8 mouse cellular contexts compared by ENCODE assay signal in genomic region chr15:81872262-81873136, GRCm38 (mm10). TPM values are rescaled to one million over a fixed set of nuclear protein-coding genes. Genes with fewer than 3 reads are reported as not detected.
A peak's percentile ranks its signal among the peaks of the same experiment; 100 is the strongest.
DNase-seq lines count a peak whose midpoint lies in the region; ATAC-seq and TF ChIP-seq lines count a peak whose summit lies in the region.

Gene Aco2, plus strand, starts transcription at chr15:81872309.

- peaks cover 55% of the 10 kb centered on the region for H3K79me2 ChIP-seq in CH12.LX (replicated peaks; ENCODE audit: control insufficient read depth, extremely low read depth, insufficient read depth, poor library complexity, severe bottlenecking)

- in situ Hi-C loops in CH12.LX (cut with MboI; ENCODE audit: low pct_ligation_motif_present, low pct_unique_long_range_greater_than_20kb, low sequenced_read_pairs) = no loop called here

- no peaks in the 10 kb centered on the region for H3K9me3 ChIP-seq in CH12.LX (replicated peaks; ENCODE audit: low read length)
- H3K9me3 ChIP-seq in forebrain, embryonic 11.5 days (ENCODE audit: control insufficient read depth, low read length) = no peaks in the 10 kb centered on the region
- no peaks in the 10 kb centered on the region for H3K9me3 ChIP-seq in heart, embryonic 16.5 days (replicated peaks; ENCODE audit: control insufficient read depth, low read length)
- H3K9me3 ChIP-seq in liver, embryonic 16.5 days (replicated peaks; ENCODE audit: control insufficient read depth, low read length) = no peaks in the 10 kb centered on the region
- no peaks in the 10 kb centered on the region for H3K9me3 ChIP-seq in neural tube, embryonic 13.5 days

- under 1% methylated on average over 53 of the region's 53 CpGs for WGBS in forebrain, embryonic 11.5 days
- under 1% methylated on average over 53 of the region's 53 CpGs for WGBS in heart, embryonic 16.5 days
- under 1% methylated on average over 53 of the region's 53 CpGs for WGBS in liver, embryonic 16.5 days (ENCODE audit: insufficient replicate concordance)
- WGBS in neural tube, embryonic 13.5 days = 1% methylated on average over 53 of the region's 53 CpGs

- H3K27me3 ChIP-seq in CH12.LX (replicated peaks) = no peaks in the 10 kb centered on the region
- H3K27me3 ChIP-seq in forebrain, embryonic 11.5 days (ENCODE audit: control insufficient read depth, insufficient read depth, low read length) = no peaks in the 10 kb centered on the region
- no peaks in the 10 kb centered on the region for H3K27me3 ChIP-seq in heart, embryonic 16.5 days (ENCODE audit: control insufficient read depth, insufficient read depth, low read length)
- H3K27me3 ChIP-seq in liver, embryonic 16.5 days (ENCODE audit: control insufficient read depth, insufficient read depth, low read depth, low read length) = no peaks in the 10 kb centered on the region
- H3K27me3 ChIP-seq in neural tube, embryonic 13.5 days = no peaks in the 10 kb centered on the region
- no peaks in the 10 kb centered on the region for H3K27me3 ChIP-seq in testis, adult 2 months (ENCODE audit: control insufficient read depth, insufficient read depth, low read length)

- dilution Hi-C loops in CH12.LX (cut with MboI; ENCODE audit: extremely low pct_ligation_motif_present, extremely low pct_unique_long_range_greater_than_20kb, low sequenced_read_pairs) = no loop called here

- peak within 1 kb of the TSS; percentile 98 for H3K4me2 ChIP-seq in CH12.LX (ENCODE audit: insufficient read depth, low read depth, poor library complexity, severe bottlenecking)
- H3K4me2 ChIP-seq in forebrain, embryonic 11.5 days (ENCODE audit: low read depth, low read length, severe bottlenecking) = peak within 1 kb of the TSS; percentile 94
- peak within 1 kb of the TSS; percentile 96 for H3K4me2 ChIP-seq in heart, embryonic 16.5 days (ENCODE audit: low read depth, low read length)
- H3K4me2 ChIP-seq in liver, embryonic 16.5 days (ENCODE audit: low read depth, low read length) = peak within 1 kb of the TSS; percentile 88
- peak within 1 kb of the TSS; percentile 95 for H3K4me2 ChIP-seq in neural tube, embryonic 13.5 days

- peak within 1 kb of the TSS; percentile 94 to 100 (median 99) for H3K4me3 ChIP-seq in CH12.LX (replicated peaks in 1 of 3; ENCODE audit: low read depth in 2 of 3, low read length in 2 of 3, poor library complexity in 1 of 3)
- H3K4me3 ChIP-seq in forebrain, embryonic 11.5 days (ENCODE audit: low read depth, low read length) = peak within 1 kb of the TSS; percentile 93
- peak within 1 kb of the TSS; percentile 99 for H3K4me3 ChIP-seq in heart, embryonic 16.5 days (ENCODE audit: low read length)
- H3K4me3 ChIP-seq in liver, embryonic 16.5 days (ENCODE audit: low read depth, low read length) = peak within 1 kb of the TSS; percentile 99
- H3K4me3 ChIP-seq in neural tube, embryonic 13.5 days = peak within 1 kb of the TSS; percentile 97
- peak within 1 kb of the TSS; percentile 99 for H3K4me3 ChIP-seq in testis, adult 2 months (ENCODE audit: control insufficient read depth, low read depth, low read length)

- TF ChIP-seq CTCF in CH12.LX (conservative IDR thresholded peaks at IDR 0.05 in 1 of 2, IDR thresholded peaks at IDR 0.05 in 1 of 2; ENCODE audit: low read depth in 2 of 2, low read length in 2 of 2) = no peak
- TF ChIP-seq CTCF in testis, adult 2 months (IDR thresholded peaks at IDR 0.05; ENCODE audit: control insufficient read depth, insufficient read depth, insufficient replicate concordance, low read depth, low read length) = no peak

- peak; percentile 99 for DNase-seq in CH12.LX (ENCODE audit: extremely low read depth)
- peak; percentile 100 for DNase-seq in c-Kit-positive CD71-positive TER-119-negative erythroid progenitor cells, embryonic 14.5 days (ENCODE audit: low read depth)
- peak; percentile 99 for DNase-seq in forebrain, embryonic 11.5 days (ENCODE audit: low spot score)
- DNase-seq in kidney, postnatal 4 days = peak; percentile 99 to 100

- H3K9ac ChIP-seq in CH12.LX (ENCODE audit: insufficient read depth, low read depth) = peak within 1 kb of the TSS; percentile 87
- H3K9ac ChIP-seq in forebrain, embryonic 11.5 days (ENCODE audit: low read length) = peak within 1 kb of the TSS; percentile 80
- H3K9ac ChIP-seq in heart, embryonic 16.5 days (ENCODE audit: low read length) = peak within 1 kb of the TSS; percentile 99
- peak within 1 kb of the TSS; percentile 90 for H3K9ac ChIP-seq in liver, embryonic 16.5 days (ENCODE audit: low read depth, low read length)
- H3K9ac ChIP-seq in neural tube, embryonic 13.5 days = peak within 1 kb of the TSS; percentile 92

- H3K36me3 ChIP-seq in CH12.LX (replicated peaks in 1 of 2; ENCODE audit: control insufficient read depth in 1 of 2, insufficient read depth in 1 of 2, low read length in 1 of 2) = peaks cover 28 to 49% of the 10 kb centered on the region in 2 experiments
- H3K36me3 ChIP-seq in forebrain, embryonic 11.5 days (ENCODE audit: control insufficient read depth, insufficient read depth, low read length) = peaks cover 15% of the 10 kb centered on the region
- H3K36me3 ChIP-seq in heart, embryonic 16.5 days (ENCODE audit: control insufficient read depth, insufficient read depth) = peaks cover 25% of the 10 kb centered on the region
- peaks cover 28% of the 10 kb centered on the region for H3K36me3 ChIP-seq in liver, embryonic 16.5 days (ENCODE audit: control insufficient read depth, insufficient read depth)
- peaks cover 32% of the 10 kb centered on the region for H3K36me3 ChIP-seq in neural tube, embryonic 13.5 days
- peaks cover 2% of the 10 kb centered on the region for H3K36me3 ChIP-seq in testis, adult 2 months (ENCODE audit: control insufficient read depth, insufficient read depth, low read length)

- no peak for TF ChIP-seq RAD21 in CH12.LX (IDR thresholded peaks at IDR 0.05; ENCODE audit: low read depth, low read length)

- peak within 1 kb of the TSS; percentile 89 for H3K27ac ChIP-seq in CH12.LX (ENCODE audit: insufficient read depth, low read depth)
- peak within 1 kb of the TSS; percentile 94 for H3K27ac ChIP-seq in forebrain, embryonic 11.5 days (ENCODE audit: low read depth, low read length)
- H3K27ac ChIP-seq in heart, embryonic 16.5 days (ENCODE audit: low read length) = peak within 1 kb of the TSS; percentile 99
- H3K27ac ChIP-seq in liver, embryonic 16.5 days (ENCODE audit: low read length) = peak within 1 kb of the TSS; percentile 99
- peak within 1 kb of the TSS; percentile 98 for H3K27ac ChIP-seq in neural tube, embryonic 13.5 days (replicated peaks)
- peak within 1 kb of the TSS; percentile 97 for H3K27ac ChIP-seq in testis, adult 2 months (ENCODE audit: control insufficient read depth, insufficient read depth, low read depth, low read length)

- ATAC-seq in forebrain, embryonic 11.5 days (replicated peaks; ENCODE audit: low FRiP score) = peak; percentile 84
- ATAC-seq in heart, embryonic 16.5 days (replicated peaks; ENCODE audit: extremely low read depth, insufficient read depth, low FRiP score) = peak; percentile 90
- peak; percentile 84 for ATAC-seq in liver, embryonic 16.5 days (ENCODE audit: low read depth)
- ATAC-seq in neural tube, embryonic 13.5 days (ENCODE audit: low read depth) = peak; percentile 83

- peaks cover 12 to 67% of the 10 kb centered on the region in 2 experiments for H3K4me1 ChIP-seq in CH12.LX (ENCODE audit: control insufficient read depth in 1 of 2, insufficient read depth in 2 of 2)
- H3K4me1 ChIP-seq in forebrain, embryonic 11.5 days (replicated peaks; ENCODE audit: control insufficient read depth, insufficient read depth, low read length) = peaks cover 4% of the 10 kb centered on the region; the same call in 1 of the 2 replicates
- H3K4me1 ChIP-seq in heart, embryonic 16.5 days (ENCODE audit: control insufficient read depth, insufficient read depth, low read length) = peaks cover 22% of the 10 kb centered on the region
- peaks cover 24% of the 10 kb centered on the region for H3K4me1 ChIP-seq in liver, embryonic 16.5 days (ENCODE audit: control insufficient read depth, low read depth, low read length)
- H3K4me1 ChIP-seq in neural tube, embryonic 13.5 days (replicated peaks) = peaks cover 28% of the 10 kb centered on the region
- peaks cover 5% of the 10 kb centered on the region; the same call in 1 of the 2 replicates for H3K4me1 ChIP-seq in testis, adult 2 months (ENCODE audit: control insufficient read depth, insufficient read depth, low read length)

- no peak for TF ChIP-seq EP300 in CH12.LX (IDR thresholded peaks at IDR 0.05; ENCODE audit: low read length)

- peak; percentile 67; the same call in 1 of the 2 replicates for TF ChIP-seq POLR2A in CH12.LX (IDR thresholded peaks at IDR 0.05; ENCODE audit: low read depth, low read length)
- TF ChIP-seq POLR2A in testis, adult 2 months (IDR thresholded peaks at IDR 0.05; ENCODE audit: control insufficient read depth, low read depth, low read length) = peak; percentile 77

TF ChIP-seq in CH12.LX, 34 proteins besides CTCF, POLR2A, EP300 and RAD21 (continues in another document):
- TF ChIP-seq POLR2AphosphoS2 (IDR thresholded peaks at IDR 0.05; ENCODE audit: low read depth, low read length) (peak; percentile 86; the same call in 1 of the 2 replicates), ZC3H11A (IDR thresholded peaks at IDR 0.05; ENCODE audit: low read depth, low read length) (peak; percentile 46), CHD1 (IDR thresholded peaks at IDR 0.05; ENCODE audit: low read depth, low read length) (no peak), USF1 (IDR thresholded peaks at IDR 0.05; ENCODE audit: low read depth, low read length) (no peak), MAFK (IDR thresholded peaks at IDR 0.05; ENCODE audit: insufficient replicate concordance, low read length) (0 out of 2 replicates have a peak, but pooled peaks have one; percentile 4), ZKSCAN1 (IDR thresholded peaks at IDR 0.05; ENCODE audit: borderline replicate concordance, low read depth, low read length) (no peak), CHD2 (IDR thresholded peaks at IDR 0.05; ENCODE audit: low read length) (no peak), ETS1 (conservative IDR thresholded peaks at IDR 0.05; ENCODE audit: low read depth, low read length) (no peak; the same call in 1 of the 2 replicates), JUN (IDR thresholded peaks at IDR 0.05; ENCODE audit: insufficient read depth, low read depth, low read length) (no peak), ZMIZ1 (IDR thresholded peaks at IDR 0.05; ENCODE audit: low read depth, low read length) (no peak; the same call in none of the 2 replicates), NELFE (IDR thresholded peaks at IDR 0.05; ENCODE audit: low read depth, low read length) (peak; percentile 65), TCF12 (IDR thresholded peaks at IDR 0.05; ENCODE audit: low read depth, low read length) (peak; percentile 88)

RNA-seq across cellular contexts. Expression of gene Aco2, which starts in this region (rescaled TPM):
- total RNA-seq in CH12.LX (2012; rRNA removed) (177 and 190 TPM in 2 replicates), CH12.LX (2014; rRNA removed) (150 and 161 TPM in 2 replicates)
- polyA plus RNA-seq in CH12.LX (2012; ENCODE audit: insufficient read length, low read depth) = 205 and 222 TPM in 2 replicates
- 169 and 171 TPM in 2 replicates for polyA plus RNA-seq in forebrain, embryonic 11.5 days (2014; fragmentation: Nextera tagmentation; extraction: Ambion mirVana)
- 769 and 804 TPM in 2 replicates for polyA plus RNA-seq in heart, embryonic 16.5 days (2015; fragmentation: Nextera tagmentation; extraction: Ambion mirVana)
- polyA plus RNA-seq in liver, embryonic 16.5 days (2015; fragmentation: Nextera tagmentation; extraction: Ambion mirVana) = 109 and 114 TPM in 2 replicates
- polyA plus RNA-seq in neural tube, embryonic 13.5 days (2015; fragmentation: Nextera tagmentation; extraction: Ambion mirVana) = 252 and 268 TPM in 2 replicates
- polyA plus RNA-seq in testis, adult 2 months (2012; rRNA removed) = 112 and 118 TPM in 2 replicates

Comparison
In these comparisons a context has a peak if more than half of its experiments do, and no peak if none do; other contexts are left out.
1. Peak in every context shown above with its lines: DNase-seq, ATAC-seq, H3K4me3 ChIP-seq and H3K27ac ChIP-seq.